Mouse (Mus musculus): Measurements from ENCODE around the gene Dusp12. TPM values are rescaled to one million over a fixed set of nuclear protein-coding genes. Genes with fewer than 3 reads are reported as not detected.

Gene Dusp12
- total RNA-seq, 2 experiments from 2014 or later: 5.4 TPM; not detected in 1

GRCm38 (mm10) chr1:170900799-170901467 is 15.6 kb upstream of the Dusp12 start:
- ATAC-seq (replicated peaks; ENCODE audit: low FRiP score, poor library complexity, severe bottlenecking): no peak; the same call in 1 of the 2 replicates

- ATAC-seq (replicated peaks; ENCODE audit: low FRiP score, poor library complexity, severe bottlenecking): no peak
These were observed 13.2 kb upstream of the Dusp12 start for GRCm38 (mm10) chr1:170898413-170899075.

GRCm38 (mm10) chr1:170896651-170897281 is 11.4 kb upstream of the Dusp12 start:
- no peak for ATAC-seq (replicated peaks; ENCODE audit: low FRiP score, poor library complexity, severe bottlenecking)

GRCm38 (mm10) chr1:170894603-170895602 is 9.6 kb upstream of the Dusp12 start:
- no peak for ATAC-seq (replicated peaks; ENCODE audit: low FRiP score, poor library complexity, severe bottlenecking)

GRCm38 (mm10) chr1:170892279-170892678 is 6.9 kb upstream of the Dusp12 start:
- no peak for ATAC-seq (replicated peaks; ENCODE audit: low FRiP score, poor library complexity, severe bottlenecking)

GRCm38 (mm10) chr1:170891646-170892045 is 6.3 kb upstream of the Dusp12 start:
- no peak for ATAC-seq (replicated peaks; ENCODE audit: low FRiP score, poor library complexity, severe bottlenecking)

GRCm38 (mm10) chr1:170889310-170889709 is 4.0 kb upstream of the Dusp12 start:
- no peak for ATAC-seq (replicated peaks; ENCODE audit: low FRiP score, poor library complexity, severe bottlenecking)

GRCm38 (mm10) chr1:170886044-170886458 is 711 bp upstream of the Dusp12 start:
- ATAC-seq (replicated peaks; ENCODE audit: low FRiP score, poor library complexity, severe bottlenecking): no peak

GRCm38 (mm10) chr1:170884390-170884789 is 950 bp downstream of the Dusp12 start:
- ATAC-seq (replicated peaks; ENCODE audit: low FRiP score, poor library complexity, severe bottlenecking): no peak

- ATAC-seq (replicated peaks; ENCODE audit: low FRiP score, poor library complexity, severe bottlenecking): no peak
These were observed 2.3 kb downstream of the Dusp12 start for GRCm38 (mm10) chr1:170882915-170883485.

GRCm38 (mm10) chr1:170876906-170877305 is 8.4 kb downstream of the Dusp12 start:
- no peak for ATAC-seq (replicated peaks; ENCODE audit: low FRiP score, poor library complexity, severe bottlenecking)

GRCm38 (mm10) chr1:170875676-170876075 is 9.7 kb downstream of the Dusp12 start:
- no peak for ATAC-seq (replicated peaks; ENCODE audit: low FRiP score, poor library complexity, severe bottlenecking)

- ATAC-seq (replicated peaks; ENCODE audit: low FRiP score, poor library complexity, severe bottlenecking): no peak
These were observed 13.4 kb downstream of the Dusp12 start for GRCm38 (mm10) chr1:170871961-170872360.

- ATAC-seq (replicated peaks; ENCODE audit: low FRiP score, poor library complexity, severe bottlenecking): no peak
These were observed 13.9 kb downstream of the Dusp12 start for GRCm38 (mm10) chr1:170871402-170871801.

GRCm38 (mm10) chr1:170868905-170869283 is 16.4 kb downstream of the Dusp12 start:
- ATAC-seq (replicated peaks; ENCODE audit: low FRiP score, poor library complexity, severe bottlenecking): no peak

GRCm38 (mm10) chr1:170868107-170868904 is 17.0 kb downstream of the Dusp12 start:
- peak; percentile 75 for ATAC-seq (replicated peaks; ENCODE audit: low FRiP score, poor library complexity, severe bottlenecking)

GRCm38 (mm10) chr1:170867691-170868105 is 17.6 kb downstream of the Dusp12 start, which contains the start of gene Atf6:
Gene Atf6, minus strand, starts transcription at chr1:170867771.
- peak; percentile 93 for ATAC-seq (replicated peaks; ENCODE audit: low FRiP score, poor library complexity, severe bottlenecking)

- peak; percentile 69 for ATAC-seq (replicated peaks; ENCODE audit: low FRiP score, poor library complexity, severe bottlenecking)
These were observed 18.2 kb downstream of the Dusp12 start for GRCm38 (mm10) chr1:170866992-170867690.
